Mouse (Mus musculus): ENCODE measurements around the gene Mtln. TPM values are rescaled to one million over a fixed set of nuclear protein-coding genes. Genes with fewer than 3 reads are reported as not detected.

Mtln gene
- 34.6 and 38.8 TPM in 2 replicates for polyA plus RNA-seq (2012; rRNA removed)

GRCm38 (mm10) chr2:127791919-127792603 is at the start of gene Mtln:
TSS of gene Mtln (minus strand) at chr2:127792488.

GRCm38 (mm10) chr2:127838576-127838975 is 46.3 kb upstream of the Mtln start, which contains the start of gene Acoxl:
TSS of gene Acoxl (plus strand) at chr2:127838876.

GRCm38 (mm10) chr2:127831401-127832102 is 39.3 kb upstream of the Mtln start, which contains the start of gene Bub1:
TSS of gene Bub1 (minus strand) at chr2:127831865.

GRCm38 (mm10) chr2:127788440-127789116 is 3.7 kb downstream of the Mtln start, which contains the start of gene Nphp1:
TSS of gene Nphp1 (minus strand) at chr2:127788897.

Other genes with a start within 250 kb of the Mtln start
- 10.0 TPM in 2 replicates for gene Zfp661, start 205.4 kb downstream of the Mtln start, polyA plus RNA-seq (2012; rRNA removed)
- gene Mrps5, start 205.3 kb downstream of the Mtln start, polyA plus RNA-seq (2012; rRNA removed): 97.0 and 105 TPM in 2 replicates
- 0.31 and 0.44 TPM in 2 replicates for gene Mal, start 135.8 kb downstream of the Mtln start, polyA plus RNA-seq (2012; rRNA removed)
- 0.29 and 1.2 TPM in 2 replicates for gene Mall, start 62.6 kb downstream of the Mtln start, polyA plus RNA-seq (2012; rRNA removed)
- gene Nphp1, start 3.6 kb downstream of the Mtln start, polyA plus RNA-seq (2012; rRNA removed): 33.4 and 52.5 TPM in 2 replicates
- gene Bub1, start 39.4 kb upstream of the Mtln start, polyA plus RNA-seq (2012; rRNA removed): 39.1 and 57.6 TPM in 2 replicates
- 0.15 TPM in 1 of 2 replicates, not detected in the other for gene Acoxl, start 46.4 kb upstream of the Mtln start, polyA plus RNA-seq (2012; rRNA removed)